Mouse (Mus musculus): ENCODE measurements around the gene Sp8. TPM values are rescaled to one million over a fixed set of nuclear protein-coding genes. Genes with fewer than 3 reads are reported as not detected.

Gene Sp8
- 1 to 10 TPM; 2.0 to 2.9 TPM for total RNA-seq (2021)
- long read RNA-seq, result 0 reads

GRCm38 (mm10) chr12:118846221-118846620 is at the start of gene Sp8:
Sp8 (plus strand) TSS chr12:118846329.
- no peak for DNase-seq (ENCODE audit: low spot score in 2 of 2)

GRCm38 (mm10) chr12:118811328-118811961 is 34.7 kb upstream of the Sp8 start:
- DNase-seq (ENCODE audit: low spot score in 2 of 2), result no peak

GRCm38 (mm10) chr12:118814561-118814960 is 31.6 kb upstream of the Sp8 start:
- DNase-seq (ENCODE audit: low spot score in 2 of 2), result no peak

- DNase-seq (ENCODE audit: low spot score in 2 of 2), result no peak
Observed at GRCm38 (mm10) chr12:118816156-118816555, 30.0 kb upstream of the Sp8 start.

GRCm38 (mm10) chr12:118829881-118830280 is 16.2 kb upstream of the Sp8 start:
- DNase-seq (ENCODE audit: low spot score in 2 of 2), result no peak

- peak in 1 of 2 experiments; percentile 28 for DNase-seq (ENCODE audit: low spot score in 2 of 2)
Observed at GRCm38 (mm10) chr12:118836411-118837341, 9.5 kb upstream of the Sp8 start.

GRCm38 (mm10) chr12:118837361-118837760 is 8.8 kb upstream of the Sp8 start:
- no peak for DNase-seq (ENCODE audit: low spot score in 2 of 2)

- no peak for DNase-seq (ENCODE audit: low spot score in 2 of 2)
Observed at GRCm38 (mm10) chr12:118838260-118838659, 7.9 kb upstream of the Sp8 start.

GRCm38 (mm10) chr12:118839398-118839797 is 6.7 kb upstream of the Sp8 start:
- no peak for DNase-seq (ENCODE audit: low spot score in 2 of 2)

- DNase-seq (ENCODE audit: low spot score in 2 of 2), result no peak
Observed at GRCm38 (mm10) chr12:118840301-118840700, 5.8 kb upstream of the Sp8 start.

GRCm38 (mm10) chr12:118840861-118841260 is 5.3 kb upstream of the Sp8 start:
- DNase-seq (ENCODE audit: low spot score in 2 of 2), result no peak

GRCm38 (mm10) chr12:118841381-118841922 is 4.7 kb upstream of the Sp8 start:
- DNase-seq (ENCODE audit: low spot score in 2 of 2), result no peak

GRCm38 (mm10) chr12:118841971-118842550 is 4.1 kb upstream of the Sp8 start:
- no peak for DNase-seq (ENCODE audit: low spot score in 2 of 2)

GRCm38 (mm10) chr12:118842671-118843411 is 3.3 kb upstream of the Sp8 start:
- DNase-seq (ENCODE audit: low spot score in 2 of 2), result peak in 1 of 2 experiments; percentile 25

- DNase-seq (ENCODE audit: low spot score in 2 of 2), result no peak
Observed at GRCm38 (mm10) chr12:118844111-118844510, 2.0 kb upstream of the Sp8 start.

GRCm38 (mm10) chr12:118844841-118845240 is 1.3 kb upstream of the Sp8 start:
- no peak for DNase-seq (ENCODE audit: low spot score in 2 of 2)

- no peak for DNase-seq (ENCODE audit: low spot score in 2 of 2)
Observed at GRCm38 (mm10) chr12:118845351-118845750, 778 bp upstream of the Sp8 start.

- peak; percentile 30 to 52 for DNase-seq (ENCODE audit: low spot score in 2 of 2)
Observed at GRCm38 (mm10) chr12:118846649-118847321, 656 bp downstream of the Sp8 start.

- no peak for DNase-seq (ENCODE audit: low spot score in 2 of 2)
Observed at GRCm38 (mm10) chr12:118847381-118847780, 1.3 kb downstream of the Sp8 start.

GRCm38 (mm10) chr12:118847861-118848495 is 1.8 kb downstream of the Sp8 start:
- peak in 1 of 2 experiments; percentile 17 for DNase-seq (ENCODE audit: low spot score in 2 of 2)
